Mouse (Mus musculus) hindbrain, embryonic 15.5 days (tissue): Measurements from ENCODE around the gene Vmn1r21. TPM values are rescaled to one million over a fixed set of nuclear protein-coding genes. Genes with fewer than 3 reads are reported as not detected.
"Not testable (repeated sequence)": the region's sequence is repeated elsewhere in the genome, so short reads cannot be mapped to it uniquely, and the experiment has no call there.

Source experiments
- ATAC-seq: fragments of 200-750 bp; cut with Nextera tagmentation; 2 replicates; pipeline ENCODE4 v1.8.0; 2017; ENCODE audit warnings: low read depth, moderate number of reproducible peaks, moderate TSS enrichment; ENCODE audit not compliant: low FRiP score
- H3K27ac ChIP-seq: fragments of 300-500 bp; sonication (generic); replicated peaks from 2 replicates; pipeline ENCODE4 v1.5.1; 2015; ENCODE audit warnings: mild to moderate bottlenecking, inconsistent platforms
- H3K27me3 ChIP-seq: fragments of 300-500 bp; sonication (generic); 2 replicates; pipeline ENCODE4 v1.6.1; 2015; ENCODE audit warnings: control low read depth, inconsistent platforms
- H3K36me3 ChIP-seq: fragments of 300-500 bp; sonication (generic); 2 replicates; pipeline ENCODE4 v1.6.1; 2015; ENCODE audit warnings: control low read depth, inconsistent platforms
- H3K4me1 ChIP-seq: fragments of 300-500 bp; sonication (generic); replicated peaks from 2 replicates; pipeline ENCODE4 v1.6.1; 2015; ENCODE audit warnings: control low read depth, inconsistent platforms
- H3K4me2 ChIP-seq: fragments of 300-500 bp; sonication (generic); 2 replicates; pipeline ENCODE4 v1.6.1; 2015; ENCODE audit warnings: moderate library complexity, mild to moderate bottlenecking, inconsistent platforms
- H3K4me3 ChIP-seq: fragments of 300-500 bp; sonication (generic); 2 replicates; pipeline ENCODE4 v1.5.1; 2015; ENCODE audit warnings: mild to moderate bottlenecking, inconsistent platforms
- H3K9ac ChIP-seq: fragments of 300-500 bp; sonication (generic); 2 replicates; pipeline ENCODE4 v1.6.1; 2015; ENCODE audit warnings: inconsistent platforms
- H3K9me3 ChIP-seq: fragments of 300-500 bp; sonication (generic); 2 replicates; pipeline ENCODE4 v1.6.1; 2016; ENCODE audit warnings: control low read depth, inconsistent platforms
- WGBS: fragments of 180-500 bp; shearing (Covaris S2); methylation state at CpG from one replicate; pipeline ENCODE4 v1.1.7; 2015; 5-methylcytosine and 5-hydroxymethylcytosine counted together
- polyA plus RNA-seq: library from polyadenylated mRNA; unstranded; fragments of >200 nt; fragmentation: Nextera tagmentation; extraction: Ambion mirVana; gene quantifications from 2 replicates; pipeline ENCODE4 v1.2.1, GENCODE M21; 2015

Vmn1r21 gene
- polyA plus RNA-seq: not detected in 2 replicates

GRCm38 (mm10) chr6:57850286-57850685, at the start of gene Vmn1r21:
Vmn1r21 (minus strand) TSS chr6:57850343.
- 77% methylated on average over 1 of the region's 1 CpGs for WGBS
- ATAC-seq: no peak

GRCm38 (mm10) chr6:57859043-57860042, 9.2 kb upstream of the Vmn1r21 start:
- Histone ChIP-seq H3K9me3 (no peaks in the 10 kb centered on the region), H3K27ac (no peak overlapping the region), H3K27me3 (no peaks in the 10 kb centered on the region), H3K36me3 (no peaks in the 10 kb centered on the region), H3K4me1 (no peaks in the 10 kb centered on the region), H3K9ac (no peak overlapping the region), H3K4me3 (no peak overlapping the region), H3K4me2 (peak overlapping the region; percentile 41)
- WGBS: 48% methylated on average over 6 of the region's 6 CpGs
- ATAC-seq: peak; percentile 89

More at GRCm38 (mm10) chr6:57850286-57850685, at the start of gene Vmn1r21:
- H3K27ac ChIP-seq: no peak within 1 kb of the TSS
- H3K4me1 ChIP-seq: no peaks in the 10 kb centered on the region
- H3K4me2 ChIP-seq: no peak within 1 kb of the TSS
- no peaks in the 10 kb centered on the region for H3K27me3 ChIP-seq
- H3K36me3 ChIP-seq: no peaks in the 10 kb centered on the region
- no peaks in the 10 kb centered on the region for H3K9me3 ChIP-seq
- H3K9ac ChIP-seq: no peak within 1 kb of the TSS
- no peak within 1 kb of the TSS for H3K4me3 ChIP-seq

GRCm38 (mm10) chr6:57851177-57851576, 1.0 kb upstream of the Vmn1r21 start:
- not testable (repeated sequence) for H3K36me3 ChIP-seq, H3K27me3 ChIP-seq, H3K4me3 ChIP-seq, H3K9ac ChIP-seq, ATAC-seq, H3K9me3 ChIP-seq, H3K4me2 ChIP-seq, H3K4me1 ChIP-seq, H3K27ac ChIP-seq
- 91% methylated on average over 5 of the region's 5 CpGs for WGBS

- Histone ChIP-seq H3K4me1 (no peaks in the 10 kb centered on the region), H3K9ac (no peak overlapping the region), H3K36me3 (no peaks in the 10 kb centered on the region), H3K9me3 (no peaks in the 10 kb centered on the region), H3K27ac (no peak overlapping the region), H3K27me3 (no peaks in the 10 kb centered on the region), H3K4me3 (no peak overlapping the region), H3K4me2 (no peak overlapping the region)
- no peak for ATAC-seq
- 82% methylated on average over 2 of the region's 2 CpGs for WGBS
Measured at GRCm38 (mm10) chr6:57839693-57840408, 10.3 kb downstream of the Vmn1r21 start.

GRCm38 (mm10) chr6:57825259-57825715, 24.9 kb downstream of the Vmn1r21 start:
- peaks cover 16% of the 10 kb centered on the region for H3K4me1 ChIP-seq
- ATAC-seq: no peak; the same call in 1 of the 2 replicates
- H3K4me2 ChIP-seq: peak overlapping the region; percentile 74
- peak overlapping the region; percentile 98 for H3K27ac ChIP-seq
- 9% methylated on average over 5 of the region's 5 CpGs for WGBS
- H3K4me3 ChIP-seq: peak overlapping the region; percentile 69
- H3K36me3 ChIP-seq: no peaks in the 10 kb centered on the region
- H3K27me3 ChIP-seq: no peaks in the 10 kb centered on the region
- no peaks in the 10 kb centered on the region for H3K9me3 ChIP-seq
- peak overlapping the region; percentile 94 for H3K9ac ChIP-seq

- Histone ChIP-seq H3K27me3 (no peaks in the 10 kb centered on the region), H3K4me1 (peaks cover 16% of the 10 kb centered on the region), H3K27ac (peak within 1 kb of the TSS; percentile 98), H3K4me3 (peak within 1 kb of the TSS; percentile 69), H3K9me3 (no peaks in the 10 kb centered on the region), H3K4me2 (peak within 1 kb of the TSS; percentile 74), H3K9ac (peak within 1 kb of the TSS; percentile 94), H3K36me3 (no peaks in the 10 kb centered on the region)
- WGBS: under 1% methylated on average over 81 of the region's 87 CpGs
- ATAC-seq: peak; percentile 89
Measured at GRCm38 (mm10) chr6:57824422-57825258, 25.5 kb downstream of the Vmn1r21 start, which contains the start of gene Vopp1. Vopp1 (minus strand) TSS chr6:57825159.

GRCm38 (mm10) chr6:57823461-57823860, 26.7 kb downstream of the Vmn1r21 start:
- H3K27me3 ChIP-seq: no peaks in the 10 kb centered on the region
- H3K4me1 ChIP-seq: peaks cover 16% of the 10 kb centered on the region
- H3K4me2 ChIP-seq: peak overlapping the region; percentile 74
- ATAC-seq: no peak
- H3K27ac ChIP-seq: no peak overlapping the region
- H3K9ac ChIP-seq: no peak overlapping the region
- no peaks in the 10 kb centered on the region for H3K9me3 ChIP-seq
- WGBS: 41% methylated on average over 3 of the region's 3 CpGs
- H3K4me3 ChIP-seq: peak overlapping the region; percentile 25; the same call in 1 of the 2 replicates
- no peaks in the 10 kb centered on the region for H3K36me3 ChIP-seq

GRCm38 (mm10) chr6:57822648-57823410, 27.3 kb downstream of the Vmn1r21 start:
- no peaks in the 10 kb centered on the region for H3K27me3 ChIP-seq
- H3K4me2 ChIP-seq: peak overlapping the region; percentile 74
- peaks cover 16% of the 10 kb centered on the region for H3K4me1 ChIP-seq
- no peaks in the 10 kb centered on the region for H3K36me3 ChIP-seq
- peak; percentile 80 for ATAC-seq
- peak overlapping the region; percentile 25; the same call in 1 of the 2 replicates for H3K4me3 ChIP-seq
- no peak overlapping the region for H3K27ac ChIP-seq
- H3K9ac ChIP-seq: no peak overlapping the region
- H3K9me3 ChIP-seq: no peaks in the 10 kb centered on the region
- 67% methylated on average over 5 of the region's 5 CpGs for WGBS

GRCm38 (mm10) chr6:57814436-57814940, 35.7 kb downstream of the Vmn1r21 start:
- no peak for ATAC-seq
- Histone ChIP-seq H3K4me3 (no peak overlapping the region), H3K9ac (no peak overlapping the region), H3K4me2 (no peak overlapping the region), H3K4me1 (no peaks in the 10 kb centered on the region), H3K27ac (no peak overlapping the region), H3K27me3 (no peaks in the 10 kb centered on the region), H3K9me3 (no peaks in the 10 kb centered on the region), H3K36me3 (no peaks in the 10 kb centered on the region)
- 93% methylated on average over 2 of the region's 2 CpGs for WGBS

GRCm38 (mm10) chr6:57811748-57812730, 38.1 kb downstream of the Vmn1r21 start:
- WGBS: 88% methylated on average over 3 of the region's 3 CpGs
- Histone ChIP-seq H3K4me2 (no peak overlapping the region), H3K4me1 (no peaks in the 10 kb centered on the region), H3K4me3 (no peak overlapping the region), H3K9ac (no peak overlapping the region), H3K27ac (no peak overlapping the region), H3K27me3 (no peaks in the 10 kb centered on the region), H3K36me3 (no peaks in the 10 kb centered on the region), H3K9me3 (no peaks in the 10 kb centered on the region)
- ATAC-seq: 0 out of 2 replicates have a peak, but pooled peaks have one; percentile 30
